Mouse (Mus musculus): ENCODE results near the gene Banf2. TPM values are rescaled to one million over a fixed set of nuclear protein-coding genes. Genes with fewer than 3 reads are reported as not detected.

The Banf2 gene
- polyA plus RNA-seq, 1 experiment from 2014 or later, result not detected

Other genes starting within 250 kb of the Banf2 start
- 0.79 and 0.85 TPM in 2 replicates for gene Bfsp1, start 169.9 kb upstream of the Banf2 start, polyA plus RNA-seq (2014; fragmentation: Nextera tagmentation; extraction: Ambion mirVana)
- 440 and 458 TPM in 2 replicates for gene Dstn, start 117.7 kb upstream of the Banf2 start, polyA plus RNA-seq (2014; fragmentation: Nextera tagmentation; extraction: Ambion mirVana)
- gene Rrbp1, start 21.8 kb upstream of the Banf2 start, polyA plus RNA-seq (2014; fragmentation: Nextera tagmentation; extraction: Ambion mirVana), result 41.6 and 63.9 TPM in 2 replicates
- gene Mgme1, start 237.6 kb downstream of the Banf2 start, polyA plus RNA-seq (2014; fragmentation: Nextera tagmentation; extraction: Ambion mirVana), result 15.8 and 17.2 TPM in 2 replicates
- gene Snx5, start 237.8 kb downstream of the Banf2 start, polyA plus RNA-seq (2014; fragmentation: Nextera tagmentation; extraction: Ambion mirVana), result 104 and 108 TPM in 2 replicates

Data from hindbrain, embryonic 11.5 days (tissue).